Mouse (Mus musculus) testis, adult 2 months (tissue): ENCODE data around the gene Haus8.

Experiments used
- CTCF ChIP-seq: fragments of 200-500 bp; IDR thresholded peaks from 2 replicates; pipeline ENCODE4 v1.5.1; 2012; ENCODE audit warnings: low read depth, mild to moderate bottlenecking, inconsistent platforms, low read length, moderate library complexity; ENCODE audit not compliant: control insufficient read depth, insufficient read depth, insufficient replicate concordance
- POLR2A ChIP-seq: fragments of 200-500 bp; IDR thresholded peaks from 2 replicates; pipeline ENCODE4 v1.6.1; 2012; ENCODE audit warnings: low read depth, mild to moderate bottlenecking, inconsistent platforms, low read length, moderate library complexity; ENCODE audit not compliant: control insufficient read depth

GRCm38 (mm10) chr8:71276166-71276565, 3.4 kb upstream of the Haus8 start:
- TF ChIP-seq CTCF (no peak), POLR2A (no peak)
